In genomic region chr7:141418970-141419369, GRCm38 (mm10) we compare ENCODE assay signal across 10 mouse cellular contexts. TPM values are rescaled to one million over a fixed set of nuclear protein-coding genes. Genes with fewer than 3 reads are reported as not detected.
DNase-seq lines count a peak whose midpoint lies in the region; ATAC-seq and TF ChIP-seq lines count a peak whose summit lies in the region.
"Had no signal": no experiment of that assay in that cellular context is flagged by ENCODE, and none has a peak within 500 bp of the region (broad histone marks: within the 10 kb centered on the region; RNA-seq: fewer than 3 reads in every experiment).

No protein-coding gene starts in this region.

- H3K4me3 ChIP-seq in forebrain, embryonic 14.5 days (ENCODE audit: low read depth, low read length) = no peak overlapping the region
- H3K4me3 ChIP-seq in forebrain, embryonic 10.5 days = no peak overlapping the region
- H3K4me3 ChIP-seq in lung, adult 2 months (replicated peaks; ENCODE audit: extremely low read depth, low read depth, low read length) = no peak overlapping the region
- no peak overlapping the region for H3K4me3 ChIP-seq in hindbrain, embryonic 14.5 days (replicated peaks; ENCODE audit: low read length)
- H3K4me3 ChIP-seq: hindbrain, embryonic 15.5 days had no signal

- 0 out of 2 replicates have a peak, but pooled peaks cover 3% of the 10 kb centered on the region for H3K4me1 ChIP-seq in forebrain, embryonic 14.5 days (ENCODE audit: control insufficient read depth, insufficient read depth, low read length)
- peaks cover 8% of the 10 kb centered on the region for H3K4me1 ChIP-seq in forebrain, embryonic 10.5 days
- peaks cover 3% of the 10 kb centered on the region for H3K4me1 ChIP-seq in lung, adult 2 months (ENCODE audit: control insufficient read depth, insufficient read depth, low read length)
- H3K4me1 ChIP-seq in hindbrain, embryonic 14.5 days (replicated peaks; ENCODE audit: control insufficient read depth, insufficient read depth, low read length) = peaks cover 5% of the 10 kb centered on the region; the same call in 1 of the 2 replicates

- no peak for ATAC-seq in forebrain, embryonic 14.5 days
- ATAC-seq in hindbrain, embryonic 14.5 days (ENCODE audit: low FRiP score) = no peak

- WGBS in forebrain, embryonic 14.5 days = 65% methylated on average over 7 of the region's 7 CpGs
- WGBS in forebrain, embryonic 10.5 days = 85% methylated on average over 7 of the region's 7 CpGs
- WGBS in lung, adult 2 months = 54% methylated on average over 7 of the region's 7 CpGs
- 78% methylated on average over 7 of the region's 7 CpGs for WGBS in hindbrain, embryonic 14.5 days

- no peaks in the 10 kb centered on the region for H3K27me3 ChIP-seq in forebrain, embryonic 14.5 days (replicated peaks; ENCODE audit: control insufficient read depth, insufficient read depth, low read length)
- no peaks in the 10 kb centered on the region for H3K27me3 ChIP-seq in forebrain, embryonic 10.5 days (ENCODE audit: poor library complexity, severe bottlenecking)
- no peaks in the 10 kb centered on the region for H3K27me3 ChIP-seq in hindbrain, embryonic 14.5 days (ENCODE audit: control insufficient read depth, insufficient read depth, low read length)
- H3K27me3 ChIP-seq: hindbrain, embryonic 15.5 days had no signal

- no peak for TF ChIP-seq POLR2A in lung, adult 2 months (IDR thresholded peaks at IDR 0.05; ENCODE audit: borderline replicate concordance, extremely low read depth, low read depth, low read length)

- peak; percentile 60 for DNase-seq in forebrain, embryonic 14.5 days (ENCODE audit: low spot score)
- DNase-seq in forebrain, embryonic 10.5 days (ENCODE audit: extremely low spot score, low spot score) = no peak
- DNase-seq in lung, postnatal 10 days = peak; percentile 40
- no peak for DNase-seq in lung, adult 2 months
- peak; percentile 71 for DNase-seq in brain, adult 2 months (ENCODE audit: low read depth, low spot score)
- peak; percentile 51 for DNase-seq in kidney, postnatal 14 days
- no peak for DNase-seq in hindbrain, embryonic 14.5 days (ENCODE audit: low spot score)
- DNase-seq in left cerebral cortex, adult 8-10 months (ENCODE audit: low spot score in 2 of 2) = no peak

- no peaks in the 10 kb centered on the region for H3K36me3 ChIP-seq in forebrain, embryonic 14.5 days (ENCODE audit: control insufficient read depth, insufficient read depth, low read length)
- no peaks in the 10 kb centered on the region for H3K36me3 ChIP-seq in forebrain, embryonic 10.5 days (replicated peaks)
- H3K36me3 ChIP-seq in hindbrain, embryonic 14.5 days (replicated peaks; ENCODE audit: control insufficient read depth, insufficient read depth) = no peaks in the 10 kb centered on the region
- H3K36me3 ChIP-seq: hindbrain, embryonic 15.5 days had no signal

- no peak for TF ChIP-seq CTCF in lung, adult 2 months (IDR thresholded peaks at IDR 0.05; ENCODE audit: insufficient read depth, low read length)

- H3K9ac ChIP-seq in forebrain, embryonic 14.5 days (ENCODE audit: low read length) = 0 out of 2 replicates have a peak overlapping the region, but pooled peaks have one; percentile 29
- no peak overlapping the region for H3K9ac ChIP-seq in hindbrain, embryonic 14.5 days
- H3K9ac ChIP-seq: hindbrain, embryonic 15.5 days had no signal

- H3K4me2 ChIP-seq in forebrain, embryonic 14.5 days (ENCODE audit: low read length) = no peak overlapping the region
- no peak overlapping the region for H3K4me2 ChIP-seq in hindbrain, embryonic 14.5 days (replicated peaks)
- H3K4me2 ChIP-seq: heart, embryonic 11.5 days; hindbrain, embryonic 15.5 days had no signal

- H3K27ac ChIP-seq in forebrain, embryonic 14.5 days (ENCODE audit: low read depth, low read length) = no peak overlapping the region
- no peak overlapping the region for H3K27ac ChIP-seq in forebrain, embryonic 10.5 days
- H3K27ac ChIP-seq in hindbrain, embryonic 14.5 days = no peak overlapping the region
- H3K27ac ChIP-seq: hindbrain, embryonic 15.5 days had no signal

- H3K9me3 ChIP-seq in forebrain, embryonic 14.5 days (replicated peaks; ENCODE audit: control insufficient read depth, low read length) = no peaks in the 10 kb centered on the region
- H3K9me3 ChIP-seq in forebrain, embryonic 10.5 days = no peaks in the 10 kb centered on the region
- no peaks in the 10 kb centered on the region for H3K9me3 ChIP-seq in hindbrain, embryonic 14.5 days (ENCODE audit: control insufficient read depth, low read length)
- H3K9me3 ChIP-seq: hindbrain, embryonic 15.5 days had no signal

RNA-seq across cellular contexts. Expression of gene Gatd1, which starts 5.0 kb away (rescaled TPM):
- polyA plus RNA-seq in forebrain, embryonic 14.5 days (2014; fragmentation: Nextera tagmentation; extraction: Ambion mirVana) = 41.7 and 43.4 TPM in 2 replicates
- 43.2 and 44.7 TPM in 2 replicates for polyA plus RNA-seq in forebrain, embryonic 10.5 days (2016; fragmentation: Nextera tagmentation; extraction: Ambion mirVana)
- 57.1 and 64.8 TPM in 2 replicates for polyA plus RNA-seq in lung, adult 2 months (2012; rRNA removed)
- polyA plus RNA-seq in hindbrain, embryonic 14.5 days (2014; fragmentation: Nextera tagmentation; extraction: Ambion mirVana) = 36.9 and 43.4 TPM in 2 replicates
- 10 to 100 TPM; 40.6 to 48.1 (median 44.6) TPM for total RNA-seq in left cerebral cortex, adult 8-10 months (2022)

RNA-seq across cellular contexts. Expression of gene Cend1, which starts 10.3 kb away (rescaled TPM):
- 21.3 and 25.1 TPM in 2 replicates for polyA plus RNA-seq in forebrain, embryonic 14.5 days (2014; fragmentation: Nextera tagmentation; extraction: Ambion mirVana)
- polyA plus RNA-seq in forebrain, embryonic 10.5 days (2016; fragmentation: Nextera tagmentation; extraction: Ambion mirVana) = 7.7 and 8.7 TPM in 2 replicates
- 0.38 and 0.56 TPM in 2 replicates for polyA plus RNA-seq in lung, adult 2 months (2012; rRNA removed)
- polyA plus RNA-seq in hindbrain, embryonic 14.5 days (2014; fragmentation: Nextera tagmentation; extraction: Ambion mirVana) = 46.9 and 50.3 TPM in 2 replicates
- 100 to 1,000 TPM; 286 to 326 (median 299) TPM for total RNA-seq in left cerebral cortex, adult 8-10 months (2022)

RNA-seq across cellular contexts. Expression of gene Slc25a22, which starts 18.7 kb away (rescaled TPM):
- 56.0 and 81.6 TPM in 2 replicates for polyA plus RNA-seq in forebrain, embryonic 14.5 days (2014; fragmentation: Nextera tagmentation; extraction: Ambion mirVana)
- polyA plus RNA-seq in forebrain, embryonic 10.5 days (2016; fragmentation: Nextera tagmentation; extraction: Ambion mirVana) = 46.8 and 49.6 TPM in 2 replicates
- 47.3 and 48.6 TPM in 2 replicates for polyA plus RNA-seq in lung, adult 2 months (2012; rRNA removed)
- 73.0 and 81.4 TPM in 2 replicates for polyA plus RNA-seq in hindbrain, embryonic 14.5 days (2014; fragmentation: Nextera tagmentation; extraction: Ambion mirVana)
- 100 to 1,000 TPM; 245 to 266 (median 253) TPM for total RNA-seq in left cerebral cortex, adult 8-10 months (2022)

RNA-seq across cellular contexts. Expression of gene Pidd1, which starts 24.9 kb away (rescaled TPM):
- polyA plus RNA-seq in forebrain, embryonic 14.5 days (2014; fragmentation: Nextera tagmentation; extraction: Ambion mirVana) = 5.4 and 5.6 TPM in 2 replicates
- 24.9 and 26.4 TPM in 2 replicates for polyA plus RNA-seq in forebrain, embryonic 10.5 days (2016; fragmentation: Nextera tagmentation; extraction: Ambion mirVana)
- polyA plus RNA-seq in lung, adult 2 months (2012; rRNA removed) = 6.7 and 7.1 TPM in 2 replicates
- 3.1 and 4.2 TPM in 2 replicates for polyA plus RNA-seq in hindbrain, embryonic 14.5 days (2014; fragmentation: Nextera tagmentation; extraction: Ambion mirVana)
- 1 to 10 TPM in 3 of 4 experiments, under 1 TPM in 1; 0.88 to 2.5 (median 1.3) TPM for total RNA-seq in left cerebral cortex, adult 8-10 months (2022)

RNA-seq across cellular contexts. Expression of gene Taldo1, which starts 27.0 kb away (rescaled TPM):
- polyA plus RNA-seq in forebrain, embryonic 14.5 days (2014; fragmentation: Nextera tagmentation; extraction: Ambion mirVana) = 418 and 419 TPM in 2 replicates
- polyA plus RNA-seq in forebrain, embryonic 10.5 days (2016; fragmentation: Nextera tagmentation; extraction: Ambion mirVana) = 335 and 368 TPM in 2 replicates
- polyA plus RNA-seq in lung, adult 2 months (2012; rRNA removed) = 145 and 204 TPM in 2 replicates
- polyA plus RNA-seq in hindbrain, embryonic 14.5 days (2014; fragmentation: Nextera tagmentation; extraction: Ambion mirVana) = 271 and 278 TPM in 2 replicates
- 100 to 1,000 TPM in 3 of 4 experiments, 10 to 100 TPM in 1; 99.3 to 109 (median 106) TPM for total RNA-seq in left cerebral cortex, adult 8-10 months (2022)

Comparison
In these comparisons a context has a peak if more than half of its experiments do, and no peak if none do; other contexts are left out.
1. DNase-seq: peak in forebrain, embryonic 14.5 days (single experiment), lung, postnatal 10 days (single experiment), brain, adult 2 months (single experiment) and kidney, postnatal 14 days (single experiment); none in forebrain, embryonic 10.5 days (single experiment), lung, adult 2 months (single experiment), hindbrain, embryonic 14.5 days (single experiment) and left cerebral cortex, adult 8-10 months (0 of 2).